Mouse (Mus musculus): Measurements from ENCODE around the gene Zcwpw1.

DNA sequence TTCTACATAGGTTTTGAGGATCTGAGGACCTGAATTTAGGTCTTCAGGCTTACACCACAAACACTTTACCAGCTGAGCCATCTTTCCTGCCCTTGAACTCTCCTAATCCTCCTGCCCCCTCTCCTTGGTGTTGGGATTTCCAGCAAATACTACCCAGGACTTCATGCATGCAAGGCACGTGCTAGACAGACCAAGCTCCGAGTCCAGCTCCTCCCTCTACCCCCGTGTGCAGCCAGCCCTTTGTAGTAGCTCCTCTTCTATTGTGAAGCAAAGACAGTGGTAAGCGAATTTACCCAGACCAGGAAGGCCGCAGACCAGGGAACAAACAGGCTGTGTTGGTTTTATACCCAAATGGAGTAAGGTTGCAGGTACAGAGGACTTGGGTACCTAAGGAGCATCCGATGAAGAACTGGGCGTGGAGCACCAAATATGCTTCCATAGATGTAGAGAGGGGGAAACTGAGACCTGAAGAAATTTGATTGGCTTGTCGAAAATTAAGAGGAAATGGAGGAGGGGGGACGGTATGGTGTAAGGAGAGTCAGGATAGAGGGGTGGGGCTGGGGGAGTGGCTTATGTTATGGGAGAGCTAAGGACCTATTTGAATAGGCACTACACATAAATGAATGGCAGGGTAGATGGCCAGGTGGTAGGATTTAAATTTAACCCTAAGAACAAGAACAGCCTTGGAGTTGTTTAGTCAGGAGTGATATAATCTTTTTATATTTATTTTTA, 22.8 kb upstream of the Zcwpw1 start:
- TF ChIP-seq CTCF (IDR thresholded peaks at IDR 0.05) (no peak), EP300 (IDR thresholded peaks at IDR 0.05) (no peak)

Data from lung, postnatal 0 days (tissue).